In genomic region chr12:13214345-13215278, GRCm38 (mm10) we compare ENCODE assay signal across 7 mouse cellular contexts. TPM values are rescaled to one million over a fixed set of nuclear protein-coding genes. Genes with fewer than 3 reads are reported as not detected.
DNase-seq lines count a peak whose midpoint lies in the region; ATAC-seq and TF ChIP-seq lines count a peak whose summit lies in the region.

No protein-coding gene starts in this region.

- ATAC-seq in inflammation-experienced regulatory T-cells, adult 6 months: peak; percentile 91

- intact Hi-C loops in left cerebral cortex, postnatal 10 days (cut with DNase I): loop anchor here (2.0 to 10.0 kb wide), 5 partner anchors 430 to 1040 kb away; no protein-coding TSS in a partner anchor

- no peak overlapping the region for H3K27ac ChIP-seq in cortical plate, adult 2 months (ENCODE audit: insufficient read depth, low read length)

- peak; percentile 88 for DNase-seq in adipocyte (ENCODE audit: low spot score)
- peak; percentile 77 for DNase-seq in gastrocnemius, postnatal 10 days
- DNase-seq in left cerebral cortex, postnatal 10 days (ENCODE audit: extremely low spot score in 1 of 2, low spot score in 2 of 2): peak; percentile 81 to 92
- peak; percentile 92 for DNase-seq in mesoderm, embryonic 11.5 days (ENCODE audit: low read depth, low spot score)
- peak; percentile 83 for DNase-seq in right cerebral cortex, postnatal 4 days

- no peak overlapping the region for H3K4me3 ChIP-seq in cortical plate, adult 2 months (ENCODE audit: insufficient read depth, low read length)

- peak; percentile 100 for TF ChIP-seq CTCF in cortical plate, adult 2 months (IDR thresholded peaks at IDR 0.05; ENCODE audit: extremely low read depth, insufficient read depth, low read length)

- TF ChIP-seq POLR2A in cortical plate, adult 2 months (IDR thresholded peaks at IDR 0.05; ENCODE audit: extremely low read depth, insufficient read depth, low read length): no peak

- peaks cover 8% of the 10 kb centered on the region; the same call in 1 of the 2 replicates for H3K4me1 ChIP-seq in cortical plate, adult 2 months (ENCODE audit: control insufficient read depth, insufficient read depth, low read length)

RNA-seq across cellular contexts. Expression of gene Ddx1, which starts 34.4 kb away (rescaled TPM):
- 64.1 and 71.8 TPM in 2 replicates for polyA plus RNA-seq in cortical plate, adult 2 months (2012; rRNA removed)
- 100 to 1,000 TPM; 103 to 107 TPM for total RNA-seq in gastrocnemius, postnatal 10 days (2021)
- 100 to 1,000 TPM in 1 of 3 experiments, 10 to 100 TPM in 2; 80.0 to 127 (median 81.4) TPM for polyA plus RNA-seq in inflammation-experienced regulatory T-cells, adult 6 months (2017; shearing (Covaris generic))
- total RNA-seq in left cerebral cortex, postnatal 10 days (2021): 100 to 1,000 TPM; 136 to 148 TPM

RNA-seq across cellular contexts. Expression of gene Nbas, which starts 54.3 kb away (rescaled TPM):
- 24.7 and 25.7 TPM in 2 replicates for polyA plus RNA-seq in cortical plate, adult 2 months (2012; rRNA removed)
- total RNA-seq in gastrocnemius, postnatal 10 days (2021): 10 to 100 TPM; 16.0 to 17.7 TPM
- polyA plus RNA-seq in inflammation-experienced regulatory T-cells, adult 6 months (2017; shearing (Covaris generic)): 10 to 100 TPM in 2 of 3 experiments, 1 to 10 TPM in 1; 8.6 to 21.6 (median 10.3) TPM
- total RNA-seq in left cerebral cortex, postnatal 10 days (2021): 10 to 100 TPM; 30.8 to 33.0 TPM
